Mouse (Mus musculus): ENCODE data around the gene Itga1.

Itga1 gene

DNA sequence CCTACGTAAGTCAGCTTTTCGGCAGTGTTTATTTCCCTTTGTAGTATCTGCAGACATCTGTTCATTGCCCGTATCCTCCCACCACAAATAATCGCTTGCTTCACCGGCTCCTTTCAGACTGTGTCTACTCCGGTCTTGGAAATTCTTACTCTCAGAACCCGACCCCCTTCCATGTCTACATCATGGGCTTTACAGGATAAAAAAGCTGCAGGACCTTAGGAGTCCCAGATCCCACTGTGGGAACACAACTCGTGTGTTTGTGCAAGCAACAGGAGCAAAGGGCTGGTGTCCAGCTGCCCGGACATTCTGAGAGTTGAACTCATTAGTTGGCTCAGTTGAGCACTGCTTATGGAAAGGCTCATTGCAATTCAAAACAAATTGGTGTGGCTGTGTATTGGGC, 47.0 kb downstream of the Itga1 start:
- H3K36me3 ChIP-seq (ENCODE audit: insufficient read depth, low read length), result no peaks in the 10 kb centered on the region
- TF ChIP-seq CTCF (conservative IDR thresholded peaks at IDR 0.05; ENCODE audit: low read length) (no peak), POU5F1 (IDR thresholded peaks at IDR 0.05; ENCODE audit: borderline replicate concordance, low read length) (no peak), NANOG (IDR thresholded peaks at IDR 0.05; ENCODE audit: borderline replicate concordance, low read length) (no peak)
- no peaks in the 10 kb centered on the region for H3K9me3 ChIP-seq (ENCODE audit: low read length)
- H3K27me3 ChIP-seq (ENCODE audit: insufficient read depth, low read length), result no peaks in the 10 kb centered on the region
- H3K4me3 ChIP-seq (replicated peaks; ENCODE audit: low read length), result no peak overlapping the region
- H3K4me1 ChIP-seq (replicated peaks; ENCODE audit: low read depth, low read length), result no peaks in the 10 kb centered on the region

DNA sequence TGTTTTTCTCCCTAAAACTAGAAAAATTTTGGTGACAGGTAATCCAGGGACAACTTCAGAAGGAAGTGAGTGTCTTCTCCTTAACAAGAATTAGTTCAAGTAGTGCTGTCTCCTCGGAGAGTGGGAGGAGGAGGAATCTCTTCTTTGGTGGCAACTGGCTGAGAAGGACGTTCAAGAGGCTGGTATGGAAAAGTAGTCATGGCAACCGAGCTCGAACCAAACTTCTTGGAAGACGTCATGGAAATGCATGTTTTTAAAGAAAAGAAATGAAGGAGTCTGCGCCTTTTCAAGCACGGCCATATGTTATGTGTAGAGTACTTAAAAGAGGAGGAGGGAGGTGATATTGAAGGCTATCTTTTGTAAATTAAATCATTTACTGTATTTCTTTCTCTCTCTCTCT, 49.2 kb downstream of the Itga1 start:
- no peak for TF ChIP-seq POU5F1 (IDR thresholded peaks at IDR 0.05; ENCODE audit: borderline replicate concordance, low read length)
- TF ChIP-seq NANOG (IDR thresholded peaks at IDR 0.05; ENCODE audit: borderline replicate concordance, low read length), result no peak
- no peak for TF ChIP-seq CTCF (conservative IDR thresholded peaks at IDR 0.05; ENCODE audit: low read length)
- Histone ChIP-seq H3K36me3 (ENCODE audit: insufficient read depth, low read length) (no peaks in the 10 kb centered on the region), H3K4me3 (replicated peaks; ENCODE audit: low read length) (no peak overlapping the region), H3K4me1 (replicated peaks; ENCODE audit: low read depth, low read length) (no peaks in the 10 kb centered on the region), H3K9me3 (ENCODE audit: low read length) (no peaks in the 10 kb centered on the region), H3K27me3 (ENCODE audit: insufficient read depth, low read length) (no peaks in the 10 kb centered on the region)

DNA sequence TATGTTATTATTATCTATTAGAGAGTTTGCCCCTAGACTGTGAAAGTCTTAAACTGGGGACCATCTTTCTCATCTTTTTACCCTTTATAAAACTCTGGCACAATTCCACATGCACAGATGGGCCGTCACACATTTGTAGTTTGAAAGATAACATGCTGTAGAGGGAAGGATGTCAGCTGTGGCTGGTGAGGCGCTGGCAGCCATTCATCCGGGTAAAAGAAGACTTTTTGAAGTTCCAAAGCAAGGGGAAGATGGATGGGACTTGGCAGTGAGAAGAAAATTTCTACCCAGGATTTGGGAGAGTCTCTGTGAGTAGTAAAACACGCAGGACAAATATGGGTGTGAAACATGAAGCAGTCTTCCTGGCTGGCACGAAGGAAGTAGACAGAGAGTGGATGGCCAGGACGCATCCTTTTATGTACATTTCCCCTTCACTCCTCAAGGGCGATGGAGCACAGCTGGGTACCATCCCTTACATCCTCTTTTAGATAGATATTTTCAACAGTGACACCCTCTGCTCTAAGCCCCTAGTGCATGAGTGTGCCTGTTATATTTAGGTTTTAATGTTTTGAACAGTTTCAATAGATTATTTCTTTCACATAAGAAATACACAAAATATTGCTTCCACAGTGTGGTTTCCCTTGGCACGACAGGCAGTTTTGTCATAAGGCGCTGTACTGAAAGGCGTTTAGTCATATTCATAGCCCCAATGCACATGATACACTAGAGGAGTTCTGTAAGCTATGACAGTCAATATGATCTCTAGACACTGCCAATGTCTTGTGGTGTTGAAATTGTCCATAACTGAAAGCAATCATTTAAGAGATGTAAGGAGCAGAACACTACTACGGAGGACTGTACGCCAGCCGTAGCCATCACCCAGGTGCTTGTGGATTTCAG, 50.9 kb downstream of the Itga1 start:
- H3K27me3 ChIP-seq (ENCODE audit: insufficient read depth, low read length), result no peaks in the 10 kb centered on the region
- H3K9me3 ChIP-seq (ENCODE audit: low read length), result no peaks in the 10 kb centered on the region
- H3K4me3 ChIP-seq (replicated peaks; ENCODE audit: low read length), result no peak overlapping the region
- TF ChIP-seq NANOG (IDR thresholded peaks at IDR 0.05; ENCODE audit: borderline replicate concordance, low read length), result no peak
- no peak for TF ChIP-seq POU5F1 (IDR thresholded peaks at IDR 0.05; ENCODE audit: borderline replicate concordance, low read length)
- no peak for TF ChIP-seq CTCF (conservative IDR thresholded peaks at IDR 0.05; ENCODE audit: low read length)
- H3K36me3 ChIP-seq (ENCODE audit: insufficient read depth, low read length), result no peaks in the 10 kb centered on the region
- no peaks in the 10 kb centered on the region for H3K4me1 ChIP-seq (replicated peaks; ENCODE audit: low read depth, low read length)

DNA sequence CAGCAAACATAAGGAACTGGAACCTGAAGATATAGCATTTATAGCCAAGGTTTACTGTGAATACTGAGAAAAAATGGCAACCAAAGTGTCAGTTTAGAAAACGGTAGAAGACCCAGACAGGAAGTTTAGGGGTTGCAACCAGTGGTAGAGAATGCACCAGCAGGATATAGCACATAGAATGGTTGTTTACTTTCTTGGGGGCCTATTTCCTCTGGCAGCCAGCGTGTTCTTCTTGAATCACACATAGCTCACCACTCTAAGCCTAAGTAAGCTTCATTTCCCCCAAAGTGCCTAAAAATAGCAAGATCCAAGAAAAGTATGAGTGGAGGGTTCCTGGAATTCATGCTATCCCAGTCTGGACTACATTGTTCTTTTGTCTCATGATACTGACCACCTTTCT, 59.1 kb downstream of the Itga1 start:
- Histone ChIP-seq H3K36me3 (ENCODE audit: insufficient read depth, low read length) (no peaks in the 10 kb centered on the region), H3K4me3 (replicated peaks; ENCODE audit: low read length) (no peak overlapping the region), H3K4me1 (replicated peaks; ENCODE audit: low read depth, low read length) (no peaks in the 10 kb centered on the region), H3K27me3 (ENCODE audit: insufficient read depth, low read length) (no peaks in the 10 kb centered on the region), H3K9me3 (ENCODE audit: low read length) (no peaks in the 10 kb centered on the region)
- TF ChIP-seq POU5F1 (IDR thresholded peaks at IDR 0.05; ENCODE audit: borderline replicate concordance, low read length), result no peak
- no peak for TF ChIP-seq CTCF (conservative IDR thresholded peaks at IDR 0.05; ENCODE audit: low read length)
- no peak for TF ChIP-seq NANOG (IDR thresholded peaks at IDR 0.05; ENCODE audit: borderline replicate concordance, low read length)

DNA sequence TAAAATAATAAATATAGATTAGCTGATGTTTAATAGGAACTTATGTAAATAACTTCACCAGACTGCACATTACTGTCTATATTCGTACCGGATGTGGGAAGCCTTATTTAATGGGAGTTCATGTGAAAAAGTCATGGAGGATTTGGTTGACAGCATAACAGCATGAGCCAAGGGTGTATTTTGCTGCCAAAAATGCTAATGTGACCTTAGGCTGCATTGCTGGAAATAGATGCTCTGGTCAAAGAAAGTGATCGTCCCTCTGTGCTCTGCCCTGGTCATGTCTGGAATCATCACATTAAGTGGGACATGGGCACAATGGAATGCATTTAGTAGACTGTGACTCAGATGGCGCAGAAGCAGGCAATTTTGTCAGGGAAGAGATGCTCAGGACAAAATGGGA, 64.5 kb downstream of the Itga1 start:
- no peaks in the 10 kb centered on the region for H3K27me3 ChIP-seq (ENCODE audit: insufficient read depth, low read length)
- no peaks in the 10 kb centered on the region for H3K4me1 ChIP-seq (replicated peaks; ENCODE audit: low read depth, low read length)
- H3K36me3 ChIP-seq (ENCODE audit: insufficient read depth, low read length), result no peaks in the 10 kb centered on the region
- H3K4me3 ChIP-seq (replicated peaks; ENCODE audit: low read length), result no peak overlapping the region
- no peaks in the 10 kb centered on the region for H3K9me3 ChIP-seq (ENCODE audit: low read length)
- TF ChIP-seq POU5F1 (IDR thresholded peaks at IDR 0.05; ENCODE audit: borderline replicate concordance, low read length) (no peak), NANOG (IDR thresholded peaks at IDR 0.05; ENCODE audit: borderline replicate concordance, low read length) (no peak), CTCF (conservative IDR thresholded peaks at IDR 0.05; ENCODE audit: low read length) (no peak)

DNA sequence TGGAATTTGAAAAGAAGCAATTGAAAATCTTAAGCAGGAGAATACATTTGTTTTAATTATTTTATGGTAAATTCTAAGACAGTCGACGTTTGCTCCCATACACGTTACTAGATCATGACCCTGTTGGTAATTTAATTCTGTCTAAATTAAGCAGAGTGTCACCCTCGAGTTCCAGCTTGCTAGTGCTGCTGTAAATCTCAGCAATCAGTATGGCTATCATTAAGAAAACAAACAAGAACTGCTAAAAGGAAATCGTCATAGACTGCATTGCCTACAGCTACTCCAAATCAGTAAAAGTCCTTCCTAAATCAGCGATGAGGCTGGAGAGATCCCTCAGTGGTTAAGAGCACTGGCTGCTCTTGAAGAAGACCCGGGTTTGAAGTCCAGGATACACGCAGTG, 66.4 kb downstream of the Itga1 start:
- Histone ChIP-seq H3K36me3 (ENCODE audit: insufficient read depth, low read length) (no peaks in the 10 kb centered on the region), H3K27me3 (ENCODE audit: insufficient read depth, low read length) (no peaks in the 10 kb centered on the region)
- TF ChIP-seq NANOG (IDR thresholded peaks at IDR 0.05; ENCODE audit: borderline replicate concordance, low read length) (no peak), POU5F1 (IDR thresholded peaks at IDR 0.05; ENCODE audit: borderline replicate concordance, low read length) (no peak), CTCF (conservative IDR thresholded peaks at IDR 0.05; ENCODE audit: low read length) (no peak)

DNA sequence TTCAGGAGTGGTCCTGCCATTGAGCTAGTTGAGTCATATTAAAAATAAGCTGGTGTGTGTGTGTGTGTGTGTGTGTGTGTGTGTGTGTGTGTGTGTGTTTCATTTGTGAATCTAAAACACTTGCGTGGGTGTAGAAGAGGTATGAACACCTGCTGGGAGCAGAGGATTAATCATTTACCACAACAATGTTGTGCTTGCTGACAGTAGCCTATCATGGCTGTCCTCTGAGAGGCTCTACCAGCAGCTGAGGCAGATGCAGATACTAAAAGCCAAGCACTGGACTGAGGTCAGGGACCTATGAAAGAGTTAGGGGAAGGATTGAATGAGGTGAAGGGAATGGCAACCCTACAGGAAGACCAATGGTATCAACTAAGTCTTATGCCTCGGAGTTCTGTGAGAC, 68.6 kb downstream of the Itga1 start:
- no peaks in the 10 kb centered on the region for H3K27me3 ChIP-seq (ENCODE audit: insufficient read depth, low read length)

More for the DNA sequence above, 66.4 kb downstream of the Itga1 start:
- H3K9me3 ChIP-seq (ENCODE audit: low read length), result no peaks in the 10 kb centered on the region
- no peaks in the 10 kb centered on the region for H3K4me1 ChIP-seq (replicated peaks; ENCODE audit: low read depth, low read length)
- H3K4me3 ChIP-seq (replicated peaks; ENCODE audit: low read length), result no peak overlapping the region

DNA sequence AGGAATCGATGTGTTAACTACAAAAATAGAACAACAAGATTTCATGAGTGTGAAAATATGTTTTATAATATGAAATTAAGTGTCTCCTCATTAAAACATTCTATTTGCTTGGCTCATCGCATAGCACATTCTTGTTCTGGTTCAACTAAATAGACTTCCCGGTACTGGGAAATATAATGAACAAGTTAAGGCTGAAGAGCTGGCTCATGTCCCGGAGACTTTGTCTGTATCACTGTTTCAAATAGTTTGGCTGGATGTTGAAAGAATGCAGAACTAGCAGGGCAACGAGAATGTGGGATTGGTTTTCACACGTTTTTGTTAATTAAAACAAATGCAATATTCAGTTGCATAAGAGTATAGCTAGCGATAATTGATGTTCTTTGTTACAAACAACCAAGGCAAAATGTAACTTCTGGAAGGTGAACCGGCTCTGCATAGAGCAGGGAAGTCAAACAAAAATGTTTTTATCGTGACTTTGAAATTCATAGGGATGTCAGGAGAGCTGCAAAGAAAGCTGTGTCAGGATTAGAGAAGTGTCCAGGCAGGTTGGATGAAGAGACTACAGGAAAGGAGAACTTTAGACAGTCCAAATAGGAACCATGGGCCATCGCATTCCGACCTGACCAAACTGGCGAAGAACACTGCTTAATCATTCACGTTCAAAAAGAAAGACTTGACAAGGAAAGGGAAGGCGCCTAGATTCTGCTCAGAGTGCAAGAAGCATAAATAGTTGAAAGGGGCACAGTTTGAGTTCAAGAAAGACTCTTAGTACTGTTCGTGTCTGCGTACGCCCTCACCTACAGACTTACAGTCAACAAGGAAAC, 70.4 kb downstream of the Itga1 start:
- H3K4me3 ChIP-seq (replicated peaks; ENCODE audit: low read length), result no peak overlapping the region
- H3K9me3 ChIP-seq (ENCODE audit: low read length), result no peaks in the 10 kb centered on the region
- TF ChIP-seq NANOG (IDR thresholded peaks at IDR 0.05; ENCODE audit: borderline replicate concordance, low read length) (no peak), CTCF (conservative IDR thresholded peaks at IDR 0.05; ENCODE audit: low read length) (no peak), POU5F1 (IDR thresholded peaks at IDR 0.05; ENCODE audit: borderline replicate concordance, low read length) (no peak)
- no peaks in the 10 kb centered on the region for H3K4me1 ChIP-seq (replicated peaks; ENCODE audit: low read depth, low read length)
- H3K36me3 ChIP-seq (ENCODE audit: insufficient read depth, low read length), result no peaks in the 10 kb centered on the region
- H3K27me3 ChIP-seq (ENCODE audit: insufficient read depth, low read length), result no peaks in the 10 kb centered on the region

More for the DNA sequence above, 68.6 kb downstream of the Itga1 start:
- Histone ChIP-seq H3K4me1 (replicated peaks; ENCODE audit: low read depth, low read length) (no peaks in the 10 kb centered on the region), H3K9me3 (ENCODE audit: low read length) (no peaks in the 10 kb centered on the region), H3K36me3 (ENCODE audit: insufficient read depth, low read length) (no peaks in the 10 kb centered on the region), H3K4me3 (replicated peaks; ENCODE audit: low read length) (no peak overlapping the region)
- TF ChIP-seq NANOG (IDR thresholded peaks at IDR 0.05; ENCODE audit: borderline replicate concordance, low read length) (no peak), CTCF (conservative IDR thresholded peaks at IDR 0.05; ENCODE audit: low read length) (no peak), POU5F1 (IDR thresholded peaks at IDR 0.05; ENCODE audit: borderline replicate concordance, low read length) (no peak)
